Mouse (Mus musculus): Measurements from ENCODE around the gene Cdk11b. TPM values are rescaled to one million over a fixed set of nuclear protein-coding genes. Genes with fewer than 3 reads are reported as not detected.

Cdk11b gene
- 10 to 100 TPM; 29.2 to 30.3 TPM for total RNA-seq (2021)

GRCm38 (mm10) chr4:155624338-155625291, at the start of gene Cdk11b:
Cdk11b (plus strand) TSS chr4:155624854.
- DNase-seq (ENCODE audit: low spot score): peak; percentile 93
- intact Hi-C loops (cut with DNase I): loop anchor here (5.0 kb wide), 2 partner anchors 43 to 537 kb away; partner anchors contain the start of genes Mib2, Morn1 and Rer1

GRCm38 (mm10) chr4:155574931-155575330, 49.7 kb upstream of the Cdk11b start:
- intact Hi-C loops (cut with DNase I): loop anchor here (10.0 kb wide), 1 partner anchor 210 kb away; the partner anchor contains the start of gene Prkcz
- DNase-seq (ENCODE audit: low spot score): no peak

DNA sequence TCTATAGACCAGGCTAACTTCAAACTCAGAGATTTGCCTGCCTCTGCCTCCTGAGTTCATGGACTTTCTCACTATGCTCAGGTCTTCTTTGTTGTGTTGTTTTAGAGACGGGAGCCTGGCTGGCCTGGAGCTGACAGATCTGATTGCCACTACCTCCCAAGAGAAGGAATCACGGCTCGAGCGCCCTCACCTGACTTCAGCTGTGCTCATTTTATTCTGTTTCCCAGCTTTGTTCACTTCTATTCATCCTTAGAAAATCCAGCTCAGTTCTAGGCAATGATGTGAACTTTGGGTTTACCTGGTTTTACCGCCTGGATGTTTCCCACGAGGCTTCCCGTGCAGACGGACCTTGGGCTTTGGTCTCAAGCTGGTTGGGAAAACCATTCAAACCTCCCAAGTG, 49.1 kb upstream of the Cdk11b start:
- no peak for DNase-seq (ENCODE audit: low spot score)
- intact Hi-C loops (cut with DNase I): loop anchor here (10.0 kb wide), 1 partner anchor 211 kb away; the partner anchor contains the start of gene Prkcz

DNA sequence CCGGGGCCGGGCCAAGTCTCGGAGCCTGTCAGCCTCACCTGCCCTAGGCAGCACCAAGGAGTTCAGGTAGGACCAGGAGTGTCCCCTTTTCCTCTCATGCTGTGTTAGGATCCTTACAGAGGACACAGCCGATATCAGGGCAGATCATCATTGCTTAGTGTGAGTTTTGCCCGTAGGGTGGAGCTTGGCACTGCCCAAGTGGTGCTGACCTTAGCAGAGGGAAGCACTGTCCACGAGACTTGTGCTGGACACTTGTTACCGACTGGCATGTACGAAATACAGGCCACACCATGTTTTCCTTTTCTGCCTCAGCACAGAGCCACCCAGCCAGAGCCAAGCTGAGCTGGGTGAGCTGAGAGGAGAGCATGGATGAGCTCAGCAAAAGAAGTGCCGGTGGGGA, 47.5 kb upstream of the Cdk11b start:
- no peak for DNase-seq (ENCODE audit: low spot score)
- intact Hi-C loops (cut with DNase I): loop anchor here (10.0 kb wide), 1 partner anchor 212 kb away; the partner anchor contains the start of gene Prkcz

DNA sequence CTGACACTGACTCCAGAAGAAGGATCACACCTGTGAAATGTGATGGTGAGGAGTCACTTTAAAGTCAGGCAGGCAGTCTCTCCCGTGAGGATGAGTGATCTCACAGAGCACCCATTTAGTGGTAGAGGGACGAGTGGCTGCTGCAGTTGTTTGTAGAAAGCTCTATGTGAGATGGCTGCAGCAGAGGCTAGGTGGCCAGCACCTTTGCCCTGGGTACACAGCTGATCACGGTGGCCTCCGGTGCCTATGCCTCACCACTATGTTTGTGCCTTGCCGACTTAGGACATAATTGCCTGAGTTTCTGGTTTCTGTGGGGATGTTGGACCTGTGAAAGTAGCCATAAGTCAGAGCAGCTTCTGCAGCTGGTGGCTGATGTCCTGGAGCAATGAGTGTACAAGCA, 46.9 kb upstream of the Cdk11b start:
- DNase-seq (ENCODE audit: low spot score): no peak
- intact Hi-C loops (cut with DNase I): loop anchor here (10.0 kb wide), 1 partner anchor 213 kb away; the partner anchor contains the start of gene Prkcz

GRCm38 (mm10) chr4:155578336-155579125, 46.1 kb upstream of the Cdk11b start:
- DNase-seq (ENCODE audit: low spot score): peak; percentile 33
- intact Hi-C loops (cut with DNase I): loop anchor here (10.0 kb wide), 1 partner anchor 214 kb away; the partner anchor contains the start of gene Prkcz

DNA sequence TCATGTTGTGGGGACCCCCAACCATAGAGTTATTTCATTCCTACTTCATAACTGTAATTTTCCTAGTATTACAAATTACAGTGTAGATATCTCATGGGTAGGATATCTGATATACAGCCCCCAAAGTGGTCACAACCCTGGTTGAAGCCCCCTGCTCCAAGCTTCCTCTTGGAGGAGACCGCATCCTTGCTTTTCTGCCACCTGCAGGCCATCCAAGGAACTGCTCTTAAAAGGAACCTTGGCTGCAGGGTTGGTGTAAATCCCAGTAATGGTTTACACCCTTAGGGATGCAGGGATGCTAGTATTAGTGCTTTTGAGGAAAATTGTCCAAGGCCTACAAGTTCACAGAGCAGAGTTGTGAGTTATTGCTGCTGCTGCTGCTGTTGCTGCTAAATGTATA, 44.2 kb upstream of the Cdk11b start:
- no peak for DNase-seq (ENCODE audit: low spot score)

GRCm38 (mm10) chr4:155582279-155582905, 42.3 kb upstream of the Cdk11b start:
- DNase-seq (ENCODE audit: low spot score): no peak
- intact Hi-C loops (cut with DNase I): no loop called here

More for the DNA sequence above, 44.2 kb upstream of the Cdk11b start:
- intact Hi-C loops (cut with DNase I): loop anchor here (2.0 kb wide), 1 partner anchor 100 kb away; no protein-coding TSS in a partner anchor

GRCm38 (mm10) chr4:155589356-155589755, 35.3 kb upstream of the Cdk11b start:
- intact Hi-C loops (cut with DNase I): no loop called here
- no peak for DNase-seq (ENCODE audit: low spot score)

GRCm38 (mm10) chr4:155591012-155591719, 33.5 kb upstream of the Cdk11b start:
- intact Hi-C loops (cut with DNase I): no loop called here
- DNase-seq (ENCODE audit: low spot score): no peak

DNA sequence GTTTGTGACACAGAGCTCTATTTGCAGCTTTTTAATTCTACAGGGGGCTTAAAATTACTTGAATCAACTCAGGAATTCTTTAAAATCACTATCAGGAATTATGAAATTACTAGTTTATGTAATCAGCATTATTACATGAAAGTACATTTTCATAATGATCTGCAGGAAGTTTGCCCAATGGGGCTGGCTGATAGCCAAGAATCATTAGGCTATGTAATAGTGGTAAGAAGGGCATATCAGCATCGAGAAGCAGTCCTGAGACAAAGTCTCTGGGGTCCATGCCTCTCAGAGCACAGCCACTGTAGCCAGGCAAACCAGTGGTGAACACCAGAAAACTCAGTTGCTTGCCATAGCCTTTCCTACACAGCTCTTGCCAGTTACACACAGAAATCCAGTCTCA, 30.9 kb upstream of the Cdk11b start:
- no peak for DNase-seq (ENCODE audit: low spot score)
- intact Hi-C loops (cut with DNase I): no loop called here

DNA sequence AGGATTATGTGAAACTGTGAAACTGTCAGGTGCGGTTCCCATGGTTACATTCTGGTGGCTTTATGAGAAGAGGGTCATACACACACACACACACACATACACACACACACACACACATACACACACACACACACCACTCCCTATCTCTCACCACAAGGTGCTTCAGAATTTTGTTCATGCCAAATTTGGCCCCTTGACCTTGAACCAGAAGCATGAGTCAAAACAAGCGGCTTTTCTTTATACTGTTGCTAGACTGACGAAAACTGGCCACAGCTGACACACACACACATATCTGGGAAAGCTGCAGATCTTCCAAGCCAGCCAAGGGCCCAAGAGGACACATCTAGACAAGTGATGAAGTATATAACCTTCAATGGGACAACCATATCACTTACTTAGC, 28.9 kb upstream of the Cdk11b start:
- intact Hi-C loops (cut with DNase I): no loop called here
- no peak for DNase-seq (ENCODE audit: low spot score)

DNA sequence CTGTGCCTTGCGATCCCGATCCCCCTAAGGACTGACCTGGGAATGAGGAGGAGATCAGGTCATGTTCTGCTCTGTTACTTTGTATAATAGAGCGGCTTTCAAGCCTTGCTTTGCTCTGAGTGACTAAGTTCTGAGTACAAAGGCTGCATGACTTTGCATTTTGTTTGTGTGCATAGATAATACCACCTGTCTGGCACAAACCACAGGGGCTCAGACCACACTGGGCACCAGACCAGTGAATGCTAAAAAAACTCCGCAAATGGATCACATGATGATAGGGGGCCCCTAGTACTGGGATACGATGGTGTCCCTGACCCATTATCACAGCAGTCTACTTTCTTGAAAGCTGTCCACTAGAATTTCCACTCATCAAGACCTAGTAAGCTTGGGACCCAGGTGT, 28.0 kb upstream of the Cdk11b start:
- DNase-seq (ENCODE audit: low spot score): no peak
- intact Hi-C loops (cut with DNase I): no loop called here

DNA sequence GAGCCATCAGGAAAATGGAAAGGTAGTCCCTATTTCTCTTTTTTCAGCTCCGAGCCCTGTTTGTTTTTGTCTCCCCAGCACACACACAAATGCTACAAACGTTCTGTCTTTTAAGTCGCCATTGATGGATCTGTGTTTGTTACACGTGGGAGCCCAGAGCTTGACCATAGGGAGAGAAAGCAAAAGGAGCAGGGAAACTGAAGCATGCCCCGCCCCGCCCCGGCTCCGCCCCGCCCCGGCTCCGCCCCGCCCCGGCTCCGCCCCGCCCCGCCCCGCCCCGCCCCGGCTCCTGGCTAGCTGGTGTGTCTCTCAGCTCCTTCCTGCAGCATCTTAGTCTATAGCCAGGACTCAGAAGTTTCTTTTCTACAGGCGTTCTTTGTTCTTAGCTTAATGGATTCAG, 26.1 kb upstream of the Cdk11b start:
- intact Hi-C loops (cut with DNase I): no loop called here
- no peak for DNase-seq (ENCODE audit: low spot score)

DNA sequence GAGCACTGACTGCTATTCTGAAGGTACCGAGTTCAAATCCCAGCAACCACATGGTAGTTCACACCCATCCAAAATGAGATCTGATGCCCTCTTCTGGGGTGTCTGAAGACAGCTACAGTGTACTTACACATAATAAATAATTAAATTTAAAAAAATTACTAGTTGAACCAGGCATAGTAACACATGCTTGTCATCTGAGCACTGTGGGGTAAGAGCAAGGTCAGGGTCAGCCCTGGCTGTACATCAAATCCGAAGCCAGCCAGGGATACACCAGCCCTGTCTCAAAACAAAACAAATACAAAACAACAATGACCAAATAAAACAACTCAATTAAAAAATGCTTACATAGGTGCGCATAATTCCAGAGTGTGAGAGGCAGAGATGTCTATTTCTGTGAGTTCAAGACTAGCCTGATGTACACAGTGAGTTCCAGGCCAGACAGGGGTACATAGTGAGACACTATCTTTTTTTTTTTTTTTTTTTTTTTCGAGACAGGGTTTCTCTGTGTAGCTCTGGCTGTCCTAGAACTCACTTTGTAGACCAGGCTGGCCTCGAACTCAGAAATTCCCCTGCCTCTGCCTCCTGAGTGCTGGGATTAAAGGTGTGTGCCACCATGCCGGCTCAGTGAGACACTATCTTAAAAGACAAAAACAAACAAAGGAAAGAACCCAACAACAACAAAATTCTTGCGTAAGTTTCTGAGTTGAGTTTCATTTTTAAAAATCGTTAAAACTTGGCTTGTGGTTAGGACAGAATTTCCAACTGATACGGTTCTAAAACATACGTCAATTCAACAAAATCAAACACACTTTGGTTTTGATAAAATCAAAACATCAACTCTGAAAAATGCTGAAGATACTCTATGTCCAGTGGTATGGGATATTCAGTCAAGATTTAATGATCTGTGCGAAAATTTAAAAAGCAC, 24.5 kb upstream of the Cdk11b start:
- no peak for DNase-seq (ENCODE audit: low spot score)
- intact Hi-C loops (cut with DNase I): no loop called here

DNA sequence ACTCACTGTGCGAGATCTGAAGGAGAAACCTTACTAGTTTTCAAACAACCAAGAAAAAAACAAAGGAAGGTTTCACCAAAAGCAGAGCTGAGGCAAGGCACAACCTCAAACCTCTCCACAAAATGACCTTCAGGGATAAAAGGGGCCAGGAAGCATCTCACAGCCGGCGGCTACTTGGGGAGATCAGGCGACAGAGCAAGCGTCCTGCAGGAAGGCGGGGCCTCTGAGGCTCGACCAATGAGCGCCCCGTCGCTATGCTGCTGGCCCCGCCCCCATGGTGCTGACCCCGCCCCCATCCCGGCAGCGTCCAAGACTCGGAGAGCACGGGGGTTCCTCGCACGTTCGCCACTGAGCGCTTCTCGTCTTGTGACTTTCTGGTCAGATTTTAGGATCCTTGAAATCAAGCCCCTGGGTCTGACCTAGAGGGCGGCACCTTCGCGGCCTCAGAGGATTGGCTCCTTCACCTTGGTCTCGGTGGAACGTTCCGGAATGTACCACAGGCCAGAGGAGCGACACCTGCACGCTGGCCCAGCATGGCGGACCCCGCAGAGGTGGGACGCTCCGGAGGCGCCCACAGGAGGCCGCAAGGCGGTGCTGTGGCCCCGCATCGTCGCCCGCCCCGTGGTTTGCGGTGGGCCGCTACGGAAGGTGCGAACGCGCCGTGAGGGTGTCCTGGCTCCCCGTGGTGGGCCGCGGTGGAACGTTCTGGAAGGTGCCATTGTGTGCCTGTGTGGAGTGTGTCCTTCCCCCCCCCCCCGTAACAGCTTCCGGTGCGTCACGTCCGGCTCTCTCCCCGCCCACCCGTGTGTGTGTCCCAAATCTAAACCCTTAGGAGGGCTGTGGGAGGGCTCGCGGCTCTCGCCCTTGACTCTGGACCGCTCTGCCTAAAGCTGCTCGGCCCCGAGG, 23.3 kb upstream of the Cdk11b start, which contains the start of gene Slc35e2:
Gene Slc35e2, plus strand, starts transcription at position 326 of the 906 bp plus-strand sequence.
- DNase-seq (ENCODE audit: low spot score): peak; percentile 83
- intact Hi-C loops (cut with DNase I): no loop called here

GRCm38 (mm10) chr4:155601997-155602456, 22.6 kb upstream of the Cdk11b start:
- intact Hi-C loops (cut with DNase I): no loop called here
- DNase-seq (ENCODE audit: low spot score): no peak

Data from heart, postnatal 25 days (tissue).